Mouse (Mus musculus): ENCODE data around the gene Dnajc12.
"Not testable (repeated sequence)": the region's sequence is repeated elsewhere in the genome, so short reads cannot be mapped to it uniquely, and the experiment has no call there.

DNA sequence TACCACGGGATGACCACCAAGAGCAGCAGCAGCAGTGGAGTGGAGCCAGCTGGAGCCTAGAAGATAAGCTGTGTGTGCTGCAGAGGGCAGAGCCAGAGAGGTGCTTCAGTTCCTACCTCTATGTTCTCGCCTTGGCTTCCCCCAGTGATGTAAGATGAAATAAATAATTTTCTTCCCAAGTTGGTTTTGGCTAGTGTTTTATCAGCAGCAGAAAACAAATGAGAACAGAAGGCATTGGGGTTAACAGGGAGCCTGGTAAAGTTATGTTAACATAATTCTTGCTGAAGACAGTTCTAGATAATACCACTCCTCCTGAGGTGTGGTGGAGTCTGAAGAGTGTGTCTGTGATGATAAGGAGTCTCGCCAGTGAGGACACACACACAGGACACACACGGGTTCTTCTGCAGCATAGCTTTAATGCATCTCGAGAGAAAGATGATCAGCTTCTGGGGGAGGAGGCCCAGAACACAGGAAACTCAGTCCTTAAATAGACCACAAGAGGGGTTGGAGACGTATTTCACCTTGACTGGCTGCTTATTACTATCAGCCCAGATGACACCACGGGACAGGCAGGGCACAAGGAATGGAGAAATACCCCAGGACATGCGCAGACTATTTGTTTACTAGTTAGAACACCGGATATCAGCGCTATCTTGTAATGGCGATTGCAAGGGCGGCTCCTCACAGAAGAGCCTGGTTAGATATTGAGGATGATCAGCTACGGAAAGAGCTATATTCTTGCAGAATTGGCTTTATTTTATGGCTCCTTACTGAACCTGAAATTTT is 62.6 kb downstream of the Dnajc12 start:
- TF ChIP-seq CTCF (IDR thresholded peaks at IDR 0.05; ENCODE audit: extremely low read depth, insufficient read depth, insufficient read length, insufficient replicate concordance); POLR2A (IDR thresholded peaks at IDR 0.05; ENCODE audit: low read depth, low read length): not testable (repeated sequence)
